Mouse (Mus musculus) CD4-positive, CD25-positive, alpha-beta regulatory T cell, adult 2 months (primary cell): ENCODE results near the gene Cr2.
"Not testable (repeated sequence)": the region's sequence is repeated elsewhere in the genome, so short reads cannot be mapped to it uniquely, and the experiment has no call there.

Experiments used
- DNase-seq: peaks from one replicate; pipeline ENCODE4 v3.0.0-alpha.2; 2012; ENCODE audit warnings: low read depth, low spot score

Gene Cr2

DNA sequence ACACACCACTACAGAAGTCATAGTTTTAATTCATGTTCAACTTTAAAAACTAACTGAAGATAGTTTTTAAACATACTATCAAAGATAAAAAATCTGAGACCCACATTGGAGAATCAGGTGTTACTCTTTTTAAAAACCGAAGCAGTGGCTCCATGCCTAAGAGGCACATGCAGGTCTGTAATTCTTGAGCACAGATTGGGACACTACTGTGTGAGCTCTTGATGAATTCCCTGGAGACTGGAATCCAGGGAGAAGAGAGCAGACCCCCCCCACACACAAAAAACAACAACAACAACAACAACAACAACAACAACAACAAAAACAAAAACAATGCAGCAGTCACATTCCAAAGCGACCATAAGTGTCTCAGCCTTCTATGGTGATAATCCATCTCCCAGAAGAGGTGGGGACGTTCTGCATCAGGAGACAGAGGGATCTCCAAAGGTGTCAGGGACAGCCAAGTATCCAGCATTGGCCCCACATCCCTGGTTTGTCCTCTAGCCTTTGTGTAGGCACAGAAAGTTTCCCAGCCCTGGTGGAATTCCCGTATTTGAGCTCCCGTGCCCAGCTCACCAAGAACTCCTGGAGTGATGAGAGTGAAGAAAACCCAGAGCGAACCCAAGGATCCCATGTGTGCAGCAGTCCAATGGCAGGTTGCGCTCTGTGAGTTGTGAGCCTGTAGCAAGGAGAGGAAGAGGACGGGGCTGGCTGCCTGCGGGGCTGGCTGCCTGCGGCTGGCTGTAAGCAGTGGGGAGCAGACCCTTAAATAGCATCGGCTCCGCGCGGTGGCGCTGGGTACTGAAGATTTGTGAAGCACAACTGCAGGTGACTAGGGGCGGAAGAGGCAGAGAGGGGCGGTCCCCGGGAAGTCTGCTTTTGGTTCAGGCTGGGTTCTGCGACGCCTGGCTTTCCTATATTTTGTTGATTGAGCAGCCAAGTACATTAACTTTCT, at the start of gene Cr2:
Cr2 (minus strand) TSS at position 737 of the 952 bp plus-strand sequence.
- DNase-seq = peak; percentile 65

DNA sequence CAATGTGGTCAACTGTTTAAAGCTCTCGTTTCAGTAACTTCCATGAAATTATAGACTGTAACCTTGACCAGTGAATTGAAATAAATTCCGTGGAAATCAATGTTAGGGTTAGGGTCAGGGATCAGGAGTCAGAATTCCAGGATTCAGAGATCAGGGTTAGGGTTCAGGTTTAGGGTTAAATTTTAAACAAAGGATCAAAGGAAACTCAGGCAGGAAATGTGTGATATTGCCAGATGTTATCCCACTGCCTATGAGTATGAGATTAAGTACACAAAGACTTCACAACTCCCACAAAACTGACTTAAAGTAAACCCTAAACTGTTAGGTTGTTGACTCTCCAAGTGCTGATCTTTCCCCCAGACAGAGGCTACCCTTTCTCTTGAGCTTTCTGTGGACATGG, 45.3 kb upstream of the Cr2 start:
- DNase-seq = no peak

DNA sequence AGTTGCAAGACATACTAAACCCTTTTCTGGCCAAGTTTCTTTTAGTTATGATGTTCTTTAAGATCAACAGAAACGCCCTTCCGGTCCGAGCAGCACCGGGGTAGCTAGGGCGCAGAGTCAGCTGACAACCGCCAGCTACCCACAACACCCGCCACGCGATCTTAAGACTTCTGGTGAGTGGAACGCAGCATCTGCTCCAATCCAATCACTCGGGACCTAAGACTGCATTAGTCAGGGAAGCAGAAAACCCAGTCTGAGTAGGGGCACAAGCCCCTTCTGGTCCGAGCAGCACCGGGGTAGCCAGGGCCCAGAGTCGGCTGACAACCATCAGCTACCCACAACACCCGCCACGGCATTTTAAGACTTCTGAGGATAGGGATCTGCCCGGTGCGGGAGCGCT, 36.3 kb upstream of the Cr2 start:
- DNase-seq = not testable (repeated sequence)

DNA sequence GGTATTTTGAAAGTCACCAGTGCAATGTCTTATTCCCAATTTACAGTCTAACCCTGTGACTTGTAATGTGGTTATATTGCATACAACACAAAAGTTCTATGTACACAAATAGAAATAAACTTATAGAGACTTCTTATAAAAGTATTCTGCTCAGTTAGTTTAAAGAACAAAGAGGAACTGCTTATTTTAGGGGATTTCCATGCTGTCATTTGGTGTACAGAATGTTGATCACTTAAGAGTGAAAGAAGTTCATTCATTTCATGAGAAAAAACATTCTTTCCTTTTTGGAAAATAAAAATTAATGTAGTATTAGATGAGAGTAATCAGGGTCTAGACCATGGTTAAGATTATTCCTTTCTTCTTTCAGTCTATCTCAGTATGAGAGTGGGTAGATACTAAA, 8.2 kb upstream of the Cr2 start:
- no peak for DNase-seq

DNA sequence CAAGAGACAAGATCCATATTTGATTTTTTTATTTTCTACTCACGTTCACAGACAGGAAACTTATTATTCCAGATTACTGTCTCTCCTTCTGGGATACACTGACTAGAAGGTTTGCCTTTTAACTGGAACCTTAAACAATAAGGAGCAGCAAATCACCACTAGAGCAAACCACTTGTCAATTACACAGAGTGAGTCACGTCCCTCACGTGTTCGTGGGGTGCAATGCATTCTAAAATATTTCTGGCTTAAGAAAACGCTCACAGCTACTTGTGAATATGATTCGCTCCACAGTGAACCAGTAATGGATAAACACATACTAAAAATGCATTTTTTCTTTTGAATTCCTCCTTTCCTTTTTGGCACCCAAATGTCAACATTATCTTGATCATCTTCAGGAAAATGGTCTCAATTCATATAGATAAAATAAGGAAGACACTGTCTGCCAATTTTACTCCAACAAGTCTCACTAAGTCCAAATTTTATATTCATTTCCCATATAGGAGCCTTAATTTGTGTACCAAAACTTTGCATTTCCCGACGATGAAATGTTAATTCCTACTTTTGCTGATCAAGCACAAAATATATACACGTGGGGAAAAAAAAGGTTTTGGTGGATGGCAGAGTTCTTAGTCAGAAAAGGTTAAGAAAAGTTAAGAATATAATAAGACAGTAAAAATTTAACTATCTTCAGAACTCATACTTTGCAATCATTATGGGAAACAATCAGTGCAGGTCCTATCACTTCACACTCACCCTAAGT, 11.3 kb downstream of the Cr2 start:
- no peak for DNase-seq

DNA sequence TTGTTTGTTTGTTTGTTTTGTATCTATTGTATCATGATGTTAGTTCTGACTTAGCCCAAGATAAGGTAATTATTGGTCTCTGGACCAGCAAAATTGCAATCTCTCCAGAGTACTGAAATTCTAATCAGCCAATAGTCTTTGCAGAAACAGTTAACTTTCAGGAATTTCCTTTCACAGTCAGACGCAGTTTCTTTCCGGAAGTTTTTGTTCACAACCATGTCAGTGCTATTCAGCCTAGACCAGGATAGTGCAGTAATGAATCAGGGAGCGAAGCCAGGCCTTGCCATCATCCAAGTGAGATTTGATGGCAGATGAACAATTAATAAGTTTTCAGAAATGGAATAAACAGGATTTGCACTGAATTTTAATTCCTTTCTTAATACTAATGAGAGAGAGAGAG, 44.4 kb downstream of the Cr2 start:
- peak; percentile 16 for DNase-seq

DNA sequence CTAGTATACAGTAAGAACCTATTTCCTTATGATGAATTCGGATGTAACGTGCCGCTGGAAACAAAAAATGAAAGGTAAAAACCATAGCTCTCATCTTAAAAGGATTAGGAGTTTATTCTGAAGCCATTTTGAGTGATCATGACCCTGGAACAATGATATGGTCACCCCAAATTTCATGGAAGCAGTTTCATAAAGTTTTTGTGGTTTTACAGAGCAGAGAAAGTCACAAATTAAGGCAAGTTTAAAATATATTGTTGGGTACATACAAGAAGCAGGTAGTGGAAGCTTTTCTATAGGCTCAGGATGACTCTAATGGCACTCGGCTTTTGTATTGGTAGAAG, 44.9 kb downstream of the Cr2 start:
- DNase-seq = no peak

DNA sequence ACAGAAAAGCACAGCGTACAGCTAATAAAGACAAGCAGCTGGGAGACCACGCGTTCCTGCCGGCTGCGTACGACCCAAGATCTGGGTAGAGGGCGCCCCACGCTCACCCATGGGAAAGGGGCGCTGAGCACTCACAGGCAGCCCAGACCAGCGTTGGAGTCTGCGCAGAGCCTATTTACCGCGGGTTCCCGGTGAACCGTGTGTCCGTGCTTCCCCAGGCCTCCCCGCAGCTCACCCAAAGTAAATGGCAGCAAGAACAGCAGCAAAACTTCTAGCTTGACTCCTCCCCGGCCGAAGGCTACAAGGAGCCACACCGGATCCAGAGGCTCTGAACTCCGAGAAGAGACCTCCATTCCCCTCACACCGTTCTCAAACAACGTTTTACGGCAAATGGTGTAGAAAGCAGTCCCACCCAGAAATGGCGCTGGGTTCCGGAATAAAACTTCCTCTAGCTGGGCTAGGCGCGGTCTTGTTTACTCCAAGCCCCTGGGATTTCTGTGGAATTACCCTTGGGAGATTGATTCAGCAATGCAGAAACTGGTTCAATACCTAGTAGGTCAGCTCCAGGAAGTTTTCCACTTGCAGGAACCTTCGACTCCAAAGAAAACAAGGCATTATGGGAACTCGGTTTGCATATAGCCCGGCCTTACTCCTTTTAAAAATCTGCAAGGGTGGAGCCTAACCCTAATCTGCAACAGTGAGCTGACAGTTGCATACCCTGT, 45.4 kb downstream of the Cr2 start, which contains the start of gene Cr1l:
Cr1l (minus strand) TSS at position 634 of the 722 bp plus-strand sequence.
- peak; percentile 91 for DNase-seq

DNA sequence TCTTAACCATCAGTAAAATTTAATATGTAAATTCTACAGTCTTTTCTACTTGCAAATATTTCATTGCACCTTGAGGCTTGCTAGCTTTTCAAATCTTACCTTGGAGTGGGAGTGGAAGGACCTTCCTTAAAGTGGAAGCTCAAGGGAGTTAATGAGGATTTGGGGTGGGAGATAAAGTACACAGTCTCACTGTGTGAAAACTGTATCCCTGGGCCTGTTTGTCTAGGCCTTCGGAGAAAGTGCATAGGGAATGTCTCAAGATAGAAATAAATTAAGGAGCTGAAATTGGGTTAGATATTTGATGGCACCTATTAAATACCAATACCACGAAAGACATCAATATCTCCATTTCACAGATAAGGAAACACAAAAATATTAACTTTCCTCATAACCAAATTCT, 46.0 kb downstream of the Cr2 start:
- no peak for DNase-seq

DNA sequence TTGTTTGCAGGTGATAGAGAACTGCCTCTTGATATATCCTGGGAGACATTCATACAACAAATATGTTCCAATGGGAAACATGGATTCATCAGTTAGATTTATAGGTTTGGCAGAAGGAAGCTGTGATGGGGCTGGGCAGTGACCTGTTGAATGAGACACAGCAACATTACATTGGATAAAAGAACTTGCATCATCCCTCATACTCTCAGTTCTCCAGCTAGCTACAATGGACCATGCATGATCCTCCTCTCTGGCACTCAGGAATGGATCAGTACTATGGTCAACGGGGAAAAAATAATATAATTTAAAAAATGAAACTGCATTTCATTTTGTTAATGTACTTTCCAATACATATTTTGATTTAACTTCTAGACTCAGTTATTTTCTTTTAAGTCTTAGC, 46.6 kb downstream of the Cr2 start:
- DNase-seq = no peak

DNA sequence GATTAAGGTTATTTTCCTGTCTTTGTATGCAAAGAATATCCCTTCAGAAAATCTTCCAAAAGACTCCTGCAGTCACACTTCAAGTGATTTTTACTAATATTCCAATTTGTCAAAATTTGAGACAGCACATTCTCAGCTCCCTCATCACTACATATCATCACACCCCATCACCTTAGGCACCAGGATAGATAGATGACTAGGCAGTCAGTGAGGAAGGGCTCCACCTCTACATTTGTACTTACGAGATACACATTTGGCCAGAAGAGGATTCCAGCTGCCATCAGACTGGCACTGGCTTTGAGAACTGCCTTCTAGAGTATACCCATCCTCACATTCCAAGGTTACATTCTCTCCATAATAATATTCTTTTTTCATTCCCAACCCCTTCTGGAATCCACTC, 62.1 kb downstream of the Cr2 start:
- no peak for DNase-seq

DNA sequence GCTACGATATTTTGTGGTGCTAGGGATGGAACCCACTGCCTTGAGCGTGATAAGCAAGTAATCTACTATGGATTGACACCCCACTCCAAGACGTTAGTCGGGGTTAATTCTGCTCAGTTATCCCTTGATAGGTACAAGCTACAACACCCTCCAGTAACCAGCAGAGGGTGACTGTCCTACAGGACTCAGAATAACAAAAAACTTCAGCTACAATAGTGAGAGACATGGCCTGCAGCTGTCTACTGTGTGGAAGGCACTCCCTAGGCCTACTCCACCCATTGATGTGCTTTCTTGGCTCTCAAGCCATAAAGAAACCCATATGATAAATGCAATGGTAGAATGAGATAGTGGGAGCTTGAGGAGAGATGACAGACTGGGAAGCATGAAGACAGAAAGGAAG, 62.9 kb downstream of the Cr2 start:
- DNase-seq = no peak

DNA sequence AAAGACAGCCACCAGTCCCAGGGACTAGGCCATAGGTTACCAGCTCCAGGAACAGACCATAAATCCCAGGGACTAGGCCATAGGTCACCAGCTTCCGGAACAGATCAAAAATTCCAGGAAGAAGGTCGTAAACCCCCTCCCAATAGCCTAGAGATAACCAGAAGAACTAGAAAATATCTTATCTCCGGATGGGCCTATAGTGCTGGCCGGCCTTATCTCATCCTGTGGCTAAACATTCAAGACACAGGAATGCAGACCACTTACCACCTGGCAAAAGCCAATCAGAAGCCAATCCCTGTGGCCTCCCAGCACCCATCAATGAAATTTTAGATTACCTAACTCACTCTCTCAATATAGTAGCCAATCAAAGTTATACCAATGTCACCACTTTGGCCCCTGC, 75.8 kb downstream of the Cr2 start:
- DNase-seq = no peak

DNA sequence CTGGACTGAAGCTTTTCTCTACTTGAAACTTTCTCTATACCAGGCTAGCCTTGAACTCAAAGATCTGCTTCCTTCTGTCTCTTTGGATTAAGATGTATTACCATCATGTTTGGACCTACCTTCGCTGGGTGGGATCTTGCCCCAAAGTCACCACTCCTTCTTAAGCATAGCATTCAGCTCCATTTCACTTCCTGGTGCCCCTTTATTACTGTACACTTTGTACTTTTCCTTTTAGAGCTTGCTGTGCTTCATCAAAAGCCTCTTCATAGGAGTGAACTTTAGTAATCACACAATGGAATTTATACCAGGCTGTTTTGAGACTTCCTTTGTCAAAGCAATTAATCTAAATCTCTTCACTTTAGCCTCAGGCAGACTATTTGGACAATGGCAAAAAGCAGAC, 78.5 kb downstream of the Cr2 start:
- DNase-seq = no peak

DNA sequence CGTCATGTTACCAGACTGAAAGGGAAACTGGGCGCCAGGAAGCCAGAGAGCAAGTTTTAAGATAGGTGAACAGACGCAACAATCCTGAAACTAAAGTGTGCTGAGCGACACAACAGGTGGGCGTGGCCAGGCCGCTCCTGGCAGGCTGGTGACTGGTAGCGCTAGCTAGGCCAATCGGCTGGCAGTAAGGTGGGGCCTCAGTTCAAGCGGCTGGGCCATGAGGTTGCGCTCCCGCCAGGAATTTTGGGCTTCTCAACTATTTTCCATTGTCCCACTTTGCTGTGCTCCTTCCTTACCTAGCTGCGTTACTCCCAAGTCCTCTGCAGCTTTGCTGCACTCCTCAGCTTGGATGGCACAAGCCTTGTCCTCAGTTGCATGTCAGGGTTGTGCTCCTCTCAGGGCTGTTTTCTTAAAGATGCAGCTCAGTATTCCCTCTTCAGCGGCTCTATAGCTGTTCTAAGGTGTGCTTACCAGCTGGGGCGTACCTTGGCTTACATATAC, 84.2 kb downstream of the Cr2 start, which contains the start of gene Cd46:
Cd46 (minus strand) TSS at position 30 of the 501 bp plus-strand sequence.
- DNase-seq = peak; percentile 88

DNA sequence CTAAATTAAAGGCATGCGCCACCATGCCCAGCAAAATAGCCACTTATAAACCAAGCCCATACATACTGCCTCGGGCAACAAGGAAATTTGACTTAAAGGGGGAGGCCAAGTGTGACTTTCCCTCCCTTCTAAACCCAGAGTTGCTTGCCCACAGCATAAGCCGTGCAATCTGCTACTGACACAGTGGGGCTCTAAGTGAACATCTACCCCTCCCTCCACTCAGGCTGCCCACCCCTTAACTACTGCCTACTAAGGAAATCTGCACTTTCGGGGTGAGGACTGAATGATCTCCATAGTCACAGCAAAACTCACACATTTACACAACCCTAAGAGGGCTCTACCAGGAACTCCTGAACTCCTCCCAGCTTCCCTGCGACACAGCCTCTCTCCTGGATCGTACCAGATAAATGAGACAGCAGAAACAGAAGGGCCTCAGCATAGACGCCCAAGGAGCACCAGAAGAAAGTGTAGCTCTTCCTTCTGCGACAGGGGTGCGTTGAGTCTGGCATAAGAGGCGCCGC, 84.8 kb downstream of the Cr2 start:
- no peak for DNase-seq
